Mouse (Mus musculus) kidney, adult 2 months (tissue): ENCODE data around the gene Tubb3. TPM values are rescaled to one million over a fixed set of nuclear protein-coding genes. Genes with fewer than 3 reads are reported as not detected.
"Not testable (repeated sequence)": the region's sequence is repeated elsewhere in the genome, so short reads cannot be mapped to it uniquely, and the experiment has no call there.

Experiments
- DNase-seq: peaks from one replicate; pipeline ENCODE4 v3.0.0; 2021
- H3K27ac ChIP-seq: fragments of 200-500 bp; 2 replicates; pipeline ENCODE4 v1.5.1; 2012; ENCODE audit warnings: low read depth, low read length, control low read depth, inconsistent platforms; ENCODE audit not compliant: insufficient read depth
- H3K27me3 ChIP-seq: fragments of 200-500 bp; replicated peaks from 2 replicates; pipeline ENCODE4 v1.6.1; 2012; ENCODE audit warnings: mild to moderate bottlenecking, moderate library complexity, low read length, inconsistent platforms; ENCODE audit not compliant: control insufficient read depth, insufficient read depth
- H3K36me3 ChIP-seq: fragments of 200-500 bp; 2 replicates; pipeline ENCODE4 v1.6.1; 2012; ENCODE audit warnings: mild to moderate bottlenecking, moderate library complexity, low read length, inconsistent platforms; ENCODE audit not compliant: control insufficient read depth, insufficient read depth
- H3K4me1 ChIP-seq: fragments of 200-500 bp; 2 replicates; pipeline ENCODE4 v1.6.1; 2011; ENCODE audit warnings: low read length; ENCODE audit not compliant: control insufficient read depth, insufficient read depth
- H3K4me3 ChIP-seq: fragments of 200-500 bp; 2 replicates; pipeline ENCODE4 v1.5.1; 2011; ENCODE audit warnings: mild to moderate bottlenecking, low read depth, low read length, control low read depth; ENCODE audit not compliant: insufficient read depth
- CTCF ChIP-seq: fragments of 200-500 bp; conservative IDR thresholded peaks from 2 replicates; pipeline ENCODE4 v1.5.1; 2011; ENCODE audit warnings: low read depth, mild to moderate bottlenecking, control low read depth, low read length, moderate library complexity, mixed read lengths; ENCODE audit not compliant: insufficient read depth, insufficient read length
- POLR2A ChIP-seq: fragments of 200-500 bp; IDR thresholded peaks from one replicate; pipeline ENCODE4 v1.6.1; 2011; ENCODE audit warnings: low read depth, low read length, control low read depth
- WGBS: fragments of 180-500 bp; shearing (Covaris S2); methylation state at CpG from one replicate; pipeline ENCODE4 v1.1.7; 2018; 5-methylcytosine and 5-hydroxymethylcytosine counted together
- polyA plus RNA-seq: library from polyadenylated mRNA; depleted of rRNA; stranded (reverse); fragments of >200 nt; gene quantifications from 2 replicates; pipeline ENCODE4 v1.2.3, GENCODE M21; 2012

Gene Tubb3
- polyA plus RNA-seq, 1 experiment, result 12.0 TPM

DNA sequence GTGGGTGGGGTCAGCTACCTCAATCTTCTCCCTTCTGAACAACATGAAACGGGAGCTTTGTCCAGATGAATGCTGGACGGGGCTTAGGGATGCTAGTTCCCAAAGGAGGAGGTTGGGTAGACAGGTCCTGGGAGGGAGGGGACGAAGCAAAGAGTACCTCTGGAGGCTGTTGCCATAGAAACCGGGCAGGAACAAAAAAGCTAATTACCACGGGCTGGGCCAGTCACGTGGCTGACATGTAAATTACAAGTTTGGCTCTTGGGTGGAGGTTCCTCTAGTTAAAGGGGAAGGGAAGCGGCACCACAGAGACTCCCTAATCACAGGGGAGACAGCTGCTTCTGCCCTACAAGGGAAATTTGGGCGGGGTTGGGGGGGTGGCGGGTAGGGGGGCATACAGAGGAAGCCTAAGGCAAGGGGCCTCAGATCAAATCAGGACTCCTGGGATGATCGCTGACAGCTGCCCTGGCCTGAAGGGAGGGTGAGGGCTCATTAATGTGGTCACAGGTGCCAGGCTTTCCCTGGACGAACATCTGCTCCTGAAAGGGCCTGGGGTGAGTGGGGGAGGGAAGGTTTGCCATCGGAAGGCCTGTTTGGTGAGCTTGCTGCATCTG lies 1.4 kb downstream of the Tubb3 start:
- no peaks in the 10 kb centered on the region for H3K27me3 ChIP-seq
- TF ChIP-seq CTCF (no peak), POLR2A (no peak)
- H3K36me3 ChIP-seq, result no peaks in the 10 kb centered on the region
- WGBS, result 7% methylated on average over 12 of the region's 12 CpGs
- DNase-seq, result no peak
- no peaks in the 10 kb centered on the region for H3K4me1 ChIP-seq
- H3K4me3 ChIP-seq, result no peak overlapping the region
- H3K27ac ChIP-seq, result no peak overlapping the region

DNA sequence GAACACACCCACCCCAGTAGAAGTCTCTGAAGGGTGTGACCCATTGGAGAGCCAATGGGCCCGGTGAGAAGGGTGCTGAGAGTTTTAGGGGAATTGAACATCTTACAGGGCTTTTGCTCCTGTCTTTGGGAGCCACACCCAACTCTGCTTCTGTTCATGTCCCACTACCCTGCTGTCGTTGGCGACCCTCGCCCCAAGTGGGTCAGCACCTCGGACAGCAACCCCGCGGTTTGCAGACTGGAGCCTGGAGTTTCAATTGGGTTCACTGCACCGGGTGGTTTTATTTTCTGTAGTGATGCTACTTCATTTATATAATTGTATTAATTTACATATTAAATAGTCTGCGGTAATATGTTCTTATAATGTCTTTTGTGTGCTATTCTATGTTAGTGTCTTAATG lies 3.0 kb downstream of the Tubb3 start:
- no peaks in the 10 kb centered on the region for H3K4me1 ChIP-seq
- no peaks in the 10 kb centered on the region for H3K27me3 ChIP-seq
- DNase-seq, result no peak
- no peak overlapping the region for H3K27ac ChIP-seq
- H3K36me3 ChIP-seq, result no peaks in the 10 kb centered on the region
- WGBS, result 11% methylated on average over 9 of the region's 9 CpGs
- TF ChIP-seq POLR2A, result no peak
- TF ChIP-seq CTCF, result no peak
- H3K4me3 ChIP-seq, result no peak overlapping the region

DNA sequence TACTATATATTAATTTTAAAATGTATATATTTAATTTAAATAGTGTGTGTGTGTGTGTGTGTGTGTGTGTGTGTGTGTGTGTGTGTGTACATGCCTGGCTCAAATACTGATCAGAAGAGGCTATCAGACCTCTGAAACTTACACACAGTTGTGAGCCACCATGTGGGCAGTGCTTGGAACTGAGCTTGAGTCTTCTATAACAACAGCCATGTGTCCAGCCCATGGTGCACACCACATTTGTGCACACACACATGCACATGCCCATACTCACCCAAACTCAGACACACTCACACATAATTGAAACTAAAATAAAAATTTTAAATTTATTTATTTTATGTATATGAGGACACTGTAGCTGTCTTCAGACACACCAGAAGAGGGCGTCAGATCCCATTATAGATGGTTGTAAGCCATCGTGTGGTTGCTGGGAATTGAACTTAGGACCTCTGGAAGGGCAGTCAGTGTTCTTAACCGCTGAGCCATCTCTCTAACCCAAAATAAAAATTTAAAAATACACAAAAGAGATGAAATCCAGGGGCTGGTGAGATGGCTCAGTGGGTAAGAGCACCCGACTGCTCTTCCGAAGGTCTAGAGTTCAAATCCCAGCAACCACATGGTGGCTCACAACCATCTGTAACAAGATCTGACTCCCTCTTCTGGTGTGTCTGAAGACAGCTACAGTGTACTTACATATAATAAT lies 3.9 kb downstream of the Tubb3 start:
- not testable (repeated sequence) for DNase-seq
- 76% methylated on average over 5 of the region's 5 CpGs for WGBS

DNA sequence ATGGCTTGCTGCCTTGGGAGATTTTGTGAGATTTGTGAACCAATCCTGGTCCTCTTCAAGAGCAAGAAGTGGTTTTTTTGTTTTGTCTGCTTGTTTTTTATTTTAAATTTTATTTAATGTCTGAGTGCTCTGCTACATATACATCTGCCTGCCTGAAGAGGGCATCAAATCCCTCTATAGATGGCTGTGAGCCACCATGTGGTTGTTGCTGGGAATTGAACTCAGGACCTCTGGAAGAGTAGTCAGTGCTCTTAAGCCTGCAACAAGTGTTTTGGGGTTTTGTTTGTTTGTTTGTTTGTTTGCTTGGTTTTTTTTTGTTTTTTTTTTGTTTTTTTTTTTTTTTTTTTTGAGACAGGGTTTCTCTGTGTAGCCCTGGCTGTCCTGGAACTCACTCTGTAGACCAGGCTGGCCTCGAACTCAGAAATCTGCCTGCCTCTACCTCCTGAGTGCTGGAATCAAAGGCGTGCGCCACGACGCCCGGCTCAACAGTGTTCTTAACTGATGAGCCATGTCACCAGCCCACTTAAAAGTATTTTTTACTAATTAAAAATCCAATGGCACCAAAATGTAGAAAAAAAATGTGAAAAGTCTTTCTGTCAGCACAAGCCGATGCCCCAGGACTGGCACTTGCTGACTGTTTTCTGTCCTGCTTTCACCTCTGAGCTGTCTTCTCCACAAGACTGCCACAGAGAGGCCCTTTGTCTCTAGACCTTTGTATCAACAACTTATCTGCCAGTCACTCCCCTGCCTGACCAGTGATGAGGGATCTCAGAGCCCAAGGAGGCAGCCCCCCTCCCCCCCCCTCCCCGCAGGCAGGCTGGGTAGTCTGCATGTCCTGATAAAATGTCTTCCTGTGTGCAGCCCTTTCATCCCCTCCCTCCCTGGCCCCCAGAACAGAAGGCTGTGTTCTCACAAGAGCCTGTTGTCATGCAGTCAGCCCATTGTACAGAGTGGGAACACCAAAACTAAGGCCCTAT lies 5.0 kb downstream of the Tubb3 start:
- no peaks in the 10 kb centered on the region for H3K27me3 ChIP-seq
- no peaks in the 10 kb centered on the region for H3K36me3 ChIP-seq
- no peaks in the 10 kb centered on the region for H3K4me1 ChIP-seq
- DNase-seq, result no peak
- no peak overlapping the region for H3K4me3 ChIP-seq
- no peak overlapping the region for H3K27ac ChIP-seq
- TF ChIP-seq POLR2A, result no peak
- no peak for TF ChIP-seq CTCF
- 84% methylated on average over 8 of the region's 8 CpGs for WGBS

More for the DNA sequence above, 3.9 kb downstream of the Tubb3 start:
- not testable (repeated sequence) for H3K27ac ChIP-seq, H3K4me3 ChIP-seq, H3K27me3 ChIP-seq, H3K36me3 ChIP-seq, H3K4me1 ChIP-seq

DNA sequence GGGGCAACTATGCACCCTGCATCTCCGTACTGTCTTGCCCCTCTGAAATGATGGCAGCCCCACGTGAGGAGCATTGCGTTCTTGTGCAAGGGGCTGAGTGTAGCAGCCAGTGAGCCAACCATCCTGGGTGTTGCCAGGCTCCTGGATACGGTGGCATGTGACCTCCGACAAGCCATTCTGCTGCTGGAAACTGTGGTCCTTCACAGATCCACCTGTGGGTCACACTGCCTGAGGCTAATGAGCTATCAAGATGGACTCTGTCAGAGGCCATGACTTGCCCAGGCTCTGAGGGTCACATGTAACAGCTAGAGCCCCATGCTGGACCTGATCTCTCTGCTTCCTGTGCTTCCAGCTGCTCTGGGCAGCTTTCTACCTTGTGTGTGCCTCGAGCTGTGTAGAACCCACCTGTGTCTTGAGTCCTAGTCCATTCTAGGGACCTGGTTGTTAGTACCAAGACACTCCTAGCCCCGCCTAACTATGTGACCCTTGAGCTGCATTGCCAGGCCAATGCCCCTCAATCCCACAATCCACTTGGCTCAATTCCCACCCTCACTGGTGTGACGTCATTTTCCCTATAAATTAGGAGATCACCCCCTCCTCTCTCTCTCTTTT lies 5.8 kb downstream of the Tubb3 start:
- H3K27me3 ChIP-seq, result no peaks in the 10 kb centered on the region
- H3K4me1 ChIP-seq, result no peaks in the 10 kb centered on the region; the same call in 1 of the 2 replicates
- no peak for DNase-seq
- H3K4me3 ChIP-seq, result no peak overlapping the region
- no peak overlapping the region for H3K27ac ChIP-seq
- TF ChIP-seq POLR2A, result no peak
- TF ChIP-seq CTCF, result no peak
- no peaks in the 10 kb centered on the region for H3K36me3 ChIP-seq
- WGBS, result 69% methylated on average over 8 of the region's 8 CpGs

DNA sequence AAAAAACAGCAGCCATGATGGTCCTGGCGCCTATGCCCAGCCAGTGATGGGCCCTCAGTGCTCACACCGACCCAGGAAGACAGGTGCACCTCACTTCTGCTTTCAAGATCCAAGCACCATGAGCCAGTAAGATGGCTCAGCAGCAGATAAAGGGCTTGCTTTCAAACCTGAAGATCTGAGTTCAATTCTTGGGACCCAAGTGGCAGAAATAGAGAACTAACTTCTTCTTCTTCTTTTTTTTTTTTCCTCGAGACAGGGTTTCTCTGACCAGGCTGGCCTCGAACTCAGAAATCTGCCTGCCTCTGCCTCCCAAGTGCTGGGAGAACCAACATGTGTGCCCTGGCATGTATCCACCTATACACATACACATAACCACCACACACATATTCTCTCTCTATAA lies 8.5 kb downstream of the Tubb3 start:
- H3K4me3 ChIP-seq, result no peak overlapping the region
- H3K36me3 ChIP-seq, result no peaks in the 10 kb centered on the region
- H3K27ac ChIP-seq, result no peak overlapping the region
- H3K4me1 ChIP-seq, result peaks cover 4% of the 10 kb centered on the region; the same call in 1 of the 2 replicates
- TF ChIP-seq POLR2A, result no peak
- no peak for TF ChIP-seq CTCF
- no peak for DNase-seq
- WGBS, result 86% methylated on average over 4 of the region's 4 CpGs
- H3K27me3 ChIP-seq, result no peaks in the 10 kb centered on the region
